Mouse (Mus musculus): ENCODE measurements around the gene Kars.

Kars gene

DNA sequence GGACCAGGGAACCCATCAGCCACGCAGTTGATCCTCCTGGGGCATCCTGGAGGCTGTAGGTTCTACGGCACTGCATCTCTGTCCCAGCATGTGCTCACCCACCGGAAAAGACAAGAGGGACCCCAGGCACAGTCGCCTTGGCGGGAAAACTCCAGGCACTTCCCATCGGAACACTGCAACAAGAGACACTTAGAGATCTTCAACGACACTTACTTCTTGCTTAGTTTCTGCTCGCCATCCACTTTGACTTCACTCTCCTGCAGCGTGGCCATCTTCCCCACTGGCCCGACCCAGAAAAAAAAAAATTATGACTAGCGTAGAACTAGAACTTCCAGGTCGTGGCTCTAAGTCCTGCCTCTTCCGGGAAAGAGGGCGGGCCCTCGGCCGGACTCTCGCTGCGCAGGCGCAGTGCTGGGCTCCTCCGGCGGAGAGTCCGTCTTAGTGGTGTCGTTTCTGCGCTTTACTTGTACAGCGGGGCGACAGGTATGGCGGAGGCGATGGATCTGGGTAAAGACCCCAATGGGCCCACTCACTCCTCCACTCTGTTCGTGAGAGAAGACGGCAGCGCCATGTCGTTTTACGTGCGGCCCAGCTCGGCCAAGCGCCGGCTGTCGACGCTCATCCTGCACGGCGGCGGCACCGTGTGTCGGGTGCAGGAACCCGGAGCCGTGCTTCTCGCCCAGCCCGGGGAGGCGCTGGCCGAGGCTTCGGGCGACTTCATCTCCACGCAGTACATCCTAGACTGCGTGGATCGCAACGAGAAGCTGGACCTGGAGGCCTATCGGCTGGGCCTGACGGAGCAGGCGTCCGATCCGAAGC lies at the start of gene Kars, which contains the start of gene Terf2ip:
Gene Kars, minus strand, starts transcription at position 327 of the 819 bp plus-strand sequence.
Gene Terf2ip, plus strand, starts transcription at position 402 of the 819 bp plus-strand sequence.
- Histone ChIP-seq H3K27me3 (ENCODE audit: control insufficient read depth, insufficient read depth, low read length, poor library complexity, severe bottlenecking) (no peaks in the 10 kb centered on the region), H3K36me3 (ENCODE audit: control insufficient read depth, insufficient read depth, low read length, poor library complexity, severe bottlenecking) (peaks cover 1% of the 10 kb centered on the region)
- DNase-seq (ENCODE audit: low read depth, low spot score), result peak; percentile 96

- Histone ChIP-seq H3K36me3 (ENCODE audit: control insufficient read depth, insufficient read depth, low read length, poor library complexity, severe bottlenecking) (no peaks in the 10 kb centered on the region), H3K27me3 (ENCODE audit: control insufficient read depth, insufficient read depth, low read length, poor library complexity, severe bottlenecking) (no peaks in the 10 kb centered on the region)
- DNase-seq (ENCODE audit: low read depth, low spot score), result no peak
Measured at GRCm38 (mm10) chr8:112054456-112054855, 43.3 kb upstream of the Kars start.

GRCm38 (mm10) chr8:112051537-112051936 lies 40.4 kb upstream of the Kars start:
- H3K36me3 ChIP-seq (ENCODE audit: control insufficient read depth, insufficient read depth, low read length, poor library complexity, severe bottlenecking), result no peaks in the 10 kb centered on the region
- no peak for DNase-seq (ENCODE audit: low read depth, low spot score)

GRCm38 (mm10) chr8:112049984-112050383 lies 38.9 kb upstream of the Kars start:
- DNase-seq (ENCODE audit: low read depth, low spot score), result no peak
- no peaks in the 10 kb centered on the region for H3K27me3 ChIP-seq (ENCODE audit: control insufficient read depth, insufficient read depth, low read length, poor library complexity, severe bottlenecking)
- H3K36me3 ChIP-seq (ENCODE audit: control insufficient read depth, insufficient read depth, low read length, poor library complexity, severe bottlenecking), result no peaks in the 10 kb centered on the region

More at GRCm38 (mm10) chr8:112051537-112051936, 40.4 kb upstream of the Kars start:
- H3K27me3 ChIP-seq (ENCODE audit: control insufficient read depth, insufficient read depth, low read length, poor library complexity, severe bottlenecking), result no peaks in the 10 kb centered on the region

GRCm38 (mm10) chr8:112048293-112048692 lies 37.2 kb upstream of the Kars start:
- DNase-seq (ENCODE audit: low read depth, low spot score), result no peak
- Histone ChIP-seq H3K27me3 (ENCODE audit: control insufficient read depth, insufficient read depth, low read length, poor library complexity, severe bottlenecking) (no peaks in the 10 kb centered on the region), H3K36me3 (ENCODE audit: control insufficient read depth, insufficient read depth, low read length, poor library complexity, severe bottlenecking) (no peaks in the 10 kb centered on the region)

- no peaks in the 10 kb centered on the region for H3K27me3 ChIP-seq (ENCODE audit: control insufficient read depth, insufficient read depth, low read length, poor library complexity, severe bottlenecking)
- peak; percentile 82 for DNase-seq (ENCODE audit: low read depth, low spot score)
- H3K36me3 ChIP-seq (ENCODE audit: control insufficient read depth, insufficient read depth, low read length, poor library complexity, severe bottlenecking), result no peaks in the 10 kb centered on the region
Measured at GRCm38 (mm10) chr8:112045896-112046295, 34.8 kb upstream of the Kars start.

DNA sequence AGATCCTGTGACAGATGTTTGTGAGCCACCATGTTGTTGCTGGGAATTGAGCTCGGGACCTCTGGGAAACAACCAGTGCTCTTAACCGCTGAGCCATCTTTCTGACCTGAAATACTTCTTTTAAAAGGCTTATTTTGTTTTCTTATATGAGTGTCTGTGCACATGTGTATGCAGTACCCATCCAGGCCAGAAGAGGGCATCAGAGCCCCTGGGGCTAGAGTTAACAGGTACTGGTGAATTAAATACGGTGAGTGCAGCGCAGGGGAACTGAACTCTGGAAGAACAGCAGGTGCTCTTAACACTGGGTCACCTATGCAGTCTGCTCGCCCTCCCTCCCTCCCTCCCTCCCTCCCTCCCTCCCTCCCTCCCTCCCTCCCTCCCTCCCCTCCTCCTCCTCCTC lies 34.1 kb upstream of the Kars start:
- DNase-seq (ENCODE audit: low read depth, low spot score), result peak; percentile 21
- no peaks in the 10 kb centered on the region for H3K27me3 ChIP-seq (ENCODE audit: control insufficient read depth, insufficient read depth, low read length, poor library complexity, severe bottlenecking)
- H3K36me3 ChIP-seq (ENCODE audit: control insufficient read depth, insufficient read depth, low read length, poor library complexity, severe bottlenecking), result no peaks in the 10 kb centered on the region

GRCm38 (mm10) chr8:112037521-112037920 lies 26.4 kb upstream of the Kars start:
- Histone ChIP-seq H3K27me3 (ENCODE audit: control insufficient read depth, insufficient read depth, low read length, poor library complexity, severe bottlenecking) (no peaks in the 10 kb centered on the region), H3K36me3 (ENCODE audit: control insufficient read depth, insufficient read depth, low read length, poor library complexity, severe bottlenecking) (no peaks in the 10 kb centered on the region)
- no peak for DNase-seq (ENCODE audit: low read depth, low spot score)

DNA sequence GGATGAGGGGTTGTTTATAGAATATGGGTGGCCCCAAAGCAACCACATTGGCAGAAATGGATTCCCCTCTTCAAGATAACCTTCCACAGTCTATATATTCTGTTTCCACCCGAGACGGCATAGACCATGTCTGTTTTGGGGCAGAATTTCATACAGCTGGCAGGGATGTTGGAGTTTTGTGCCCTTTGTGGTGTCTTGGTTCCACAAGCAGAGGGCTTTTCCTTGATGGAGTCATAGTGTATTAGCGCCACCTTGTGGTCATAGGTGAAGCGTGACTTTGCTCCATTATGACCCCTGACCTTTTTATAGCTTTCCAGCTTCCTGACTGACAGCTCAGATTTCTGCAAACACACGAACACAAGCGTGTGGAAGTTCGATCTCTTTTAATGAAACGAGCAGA lies 23.5 kb upstream of the Kars start:
- H3K27me3 ChIP-seq (ENCODE audit: control insufficient read depth, insufficient read depth, low read length, poor library complexity, severe bottlenecking), result no peaks in the 10 kb centered on the region
- peak; percentile 82 for DNase-seq (ENCODE audit: low read depth, low spot score)
- no peaks in the 10 kb centered on the region for H3K36me3 ChIP-seq (ENCODE audit: control insufficient read depth, insufficient read depth, low read length, poor library complexity, severe bottlenecking)

GRCm38 (mm10) chr8:112033071-112033470 lies 21.9 kb upstream of the Kars start:
- no peak for DNase-seq (ENCODE audit: low read depth, low spot score)
- H3K36me3 ChIP-seq (ENCODE audit: control insufficient read depth, insufficient read depth, low read length, poor library complexity, severe bottlenecking), result no peaks in the 10 kb centered on the region

DNA sequence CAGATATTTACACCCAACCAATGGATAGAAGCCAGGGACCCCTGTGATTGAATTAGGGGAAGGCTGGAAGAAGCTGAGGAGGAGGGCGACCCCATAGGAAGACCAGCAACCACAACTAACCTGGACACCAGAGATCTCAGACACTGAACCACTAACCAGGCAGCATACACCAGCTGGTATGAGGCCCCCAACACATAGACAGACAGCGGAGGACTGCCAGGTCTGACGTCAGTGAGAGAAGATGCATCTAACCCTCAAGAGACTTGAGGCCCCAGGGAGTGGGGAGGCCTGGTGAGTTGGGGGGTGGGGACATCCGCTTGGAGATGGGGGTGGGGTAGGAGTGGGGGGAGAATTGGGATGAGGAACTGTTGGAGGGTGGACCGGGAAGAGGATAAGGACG lies 19.5 kb upstream of the Kars start:
- Histone ChIP-seq H3K27me3 (ENCODE audit: control insufficient read depth, insufficient read depth, low read length, poor library complexity, severe bottlenecking) (no peaks in the 10 kb centered on the region), H3K36me3 (ENCODE audit: control insufficient read depth, insufficient read depth, low read length, poor library complexity, severe bottlenecking) (no peaks in the 10 kb centered on the region)
- DNase-seq (ENCODE audit: low read depth, low spot score), result peak; percentile 10

More at GRCm38 (mm10) chr8:112033071-112033470, 21.9 kb upstream of the Kars start:
- no peaks in the 10 kb centered on the region for H3K27me3 ChIP-seq (ENCODE audit: control insufficient read depth, insufficient read depth, low read length, poor library complexity, severe bottlenecking)

- H3K27me3 ChIP-seq (ENCODE audit: control insufficient read depth, insufficient read depth, low read length, poor library complexity, severe bottlenecking), result no peaks in the 10 kb centered on the region
- no peaks in the 10 kb centered on the region for H3K36me3 ChIP-seq (ENCODE audit: control insufficient read depth, insufficient read depth, low read length, poor library complexity, severe bottlenecking)
- no peak for DNase-seq (ENCODE audit: low read depth, low spot score)
Measured at GRCm38 (mm10) chr8:112029455-112029854, 18.3 kb upstream of the Kars start.

GRCm38 (mm10) chr8:112014936-112015335 lies 3.8 kb upstream of the Kars start, which contains the start of gene Gm6793:
Gene Gm6793, minus strand, starts transcription at chr8:112015036.
- no peaks in the 10 kb centered on the region for H3K27me3 ChIP-seq (ENCODE audit: control insufficient read depth, insufficient read depth, low read length, poor library complexity, severe bottlenecking)
- DNase-seq (ENCODE audit: low read depth, low spot score), result no peak
- H3K36me3 ChIP-seq (ENCODE audit: control insufficient read depth, insufficient read depth, low read length, poor library complexity, severe bottlenecking), result peaks cover 11% of the 10 kb centered on the region

DNA sequence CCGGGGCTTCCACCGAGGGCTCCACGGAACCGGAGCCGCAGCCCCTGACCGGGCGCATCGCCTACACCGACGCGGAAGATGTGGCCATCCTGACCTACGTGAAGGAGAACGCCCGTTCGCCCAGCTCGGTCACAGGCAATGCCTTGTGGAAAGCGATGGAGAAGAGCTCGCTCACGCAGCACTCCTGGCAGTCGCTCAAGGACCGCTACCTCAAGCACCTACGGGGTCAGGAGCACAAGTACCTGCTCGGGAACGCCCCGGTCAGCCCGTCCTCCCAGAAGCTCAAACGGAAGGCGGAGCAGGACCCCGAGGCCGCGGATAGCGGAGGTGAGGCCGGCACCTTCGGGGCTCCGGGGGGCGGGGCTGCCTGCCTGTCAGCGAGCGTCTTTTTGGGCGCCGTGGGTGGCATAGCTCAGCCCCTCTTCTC lies 706 bp upstream of the Kars start:
- H3K27me3 ChIP-seq (ENCODE audit: control insufficient read depth, insufficient read depth, low read length, poor library complexity, severe bottlenecking), result no peaks in the 10 kb centered on the region
- DNase-seq (ENCODE audit: low read depth, low spot score), result peak; percentile 39

GRCm38 (mm10) chr8:112009558-112009957 lies 1.6 kb downstream of the Kars start:
- H3K27me3 ChIP-seq (ENCODE audit: control insufficient read depth, insufficient read depth, low read length, poor library complexity, severe bottlenecking), result no peaks in the 10 kb centered on the region
- no peak for DNase-seq (ENCODE audit: low read depth, low spot score)
- H3K36me3 ChIP-seq (ENCODE audit: control insufficient read depth, insufficient read depth, low read length, poor library complexity, severe bottlenecking), result 0 out of 2 replicates have a peak, but pooled peaks cover 2% of the 10 kb centered on the region

More for the DNA sequence above, 706 bp upstream of the Kars start:
- peaks cover 7% of the 10 kb centered on the region for H3K36me3 ChIP-seq (ENCODE audit: control insufficient read depth, insufficient read depth, low read length, poor library complexity, severe bottlenecking)

All from splenic B cell, adult 2 months (primary cell).